Mouse (Mus musculus) gastrocnemius, postnatal 10 days (tissue): Measurements from ENCODE around the gene Lztfl1. TPM values are rescaled to one million over a fixed set of nuclear protein-coding genes. Genes with fewer than 3 reads are reported as not detected.
"Not testable (repeated sequence)": the region's sequence is repeated elsewhere in the genome, so short reads cannot be mapped to it uniquely, and the experiment has no call there.

Source experiments
- DNase-seq: peaks from one replicate; pipeline ENCODE4 v3.0.0; 2021; ENCODE audit warnings: mixed read lengths
- long read RNA-seq, 2 experiments: library from polyadenylated mRNA; stranded (forward); transcript quantifications; one replicate each; pipeline ENCODE4 v2.0.0; 2021
- total RNA-seq, 2 experiments: library from RNA; stranded (reverse); gene quantifications; 2 replicates each; pipeline ENCODE4 v1.2.3; 2021

Lztfl1 gene
- 10 to 100 TPM; 19.4 to 25.0 TPM for total RNA-seq
- long read RNA-seq, experiment 1, full-length matches to known transcripts, result 13 of 15 reads
- long read RNA-seq, experiment 1, partial matches to known transcripts, result 1 of 15 reads
- long read RNA-seq, experiment 1, other reads (novel, unspliced or antisense), result 1 of 15 reads
- long read RNA-seq, experiment 2, full-length matches to known transcripts, result 8 of 9 reads
- long read RNA-seq, experiment 2, partial matches to known transcripts, result 0 of 9 reads
- long read RNA-seq, experiment 2, other reads (novel, unspliced or antisense), result 1 of 9 reads

- DNase-seq, result peak; percentile 91
Observed at GRCm38 (mm10) chr9:123717186-123718008, at the start of gene Lztfl1. Gene Lztfl1 (minus strand): TSS chr9:123717697.

DNA sequence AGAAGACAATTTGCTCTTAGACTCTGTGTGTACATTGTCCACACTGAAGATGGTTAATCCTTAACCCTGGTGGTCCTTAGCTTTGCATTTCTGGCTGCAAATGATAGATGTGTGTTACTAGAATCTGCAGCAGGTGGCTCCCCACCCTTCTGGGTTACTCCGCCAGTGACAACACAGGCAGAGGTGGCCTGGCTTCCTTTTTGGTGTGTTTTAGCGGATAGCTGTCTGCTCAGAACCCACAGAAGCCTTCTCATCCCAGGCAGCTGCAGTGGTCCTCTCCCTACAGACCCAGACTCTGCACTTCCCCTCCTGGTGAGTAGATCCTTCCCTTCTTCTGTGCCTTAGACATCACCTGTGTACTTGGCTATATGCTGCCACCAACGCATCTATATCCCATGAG, 49.5 kb upstream of the Lztfl1 start:
- no peak for DNase-seq

DNA sequence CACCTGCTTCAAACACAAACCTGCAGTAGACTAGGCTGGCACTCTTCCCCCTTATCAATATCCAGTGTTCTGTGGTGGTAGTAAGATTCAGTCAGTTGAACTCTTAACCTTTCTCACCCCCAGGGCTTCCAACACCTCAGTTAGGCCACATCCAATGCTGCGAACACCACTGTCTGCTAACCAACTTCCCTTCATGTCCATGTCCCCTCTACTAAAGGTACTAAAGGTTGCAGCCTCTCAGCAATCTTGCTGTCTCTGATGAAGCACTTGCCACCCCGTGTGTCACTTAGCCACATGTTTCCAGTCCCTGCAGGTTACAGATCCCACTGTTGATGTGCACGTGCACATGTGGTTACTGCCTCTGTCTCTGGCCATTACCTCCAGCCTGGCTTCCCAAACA, 46.3 kb upstream of the Lztfl1 start:
- no peak for DNase-seq

GRCm38 (mm10) chr9:123762886-123763285, 45.4 kb upstream of the Lztfl1 start:
- no peak for DNase-seq

- DNase-seq, result no peak
Observed at GRCm38 (mm10) chr9:123760806-123761205, 43.3 kb upstream of the Lztfl1 start.

DNA sequence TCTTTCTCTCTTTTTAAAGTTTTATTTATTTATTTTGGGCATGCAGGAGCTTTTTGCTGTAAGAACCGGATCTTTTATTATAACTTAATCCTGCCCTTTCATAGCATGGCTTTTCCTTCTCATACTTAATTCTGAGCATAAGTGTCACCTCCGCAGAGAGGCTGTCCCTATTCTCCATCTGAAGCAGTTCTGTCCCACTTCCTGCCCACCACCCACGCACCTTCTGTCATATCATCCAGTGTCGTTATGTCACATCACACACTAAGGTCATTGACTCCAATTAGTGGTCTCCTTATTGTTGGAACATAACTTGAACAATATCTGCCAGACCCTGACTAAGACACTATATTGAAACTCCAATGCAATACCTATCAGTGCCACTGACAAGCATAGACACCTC, 41.1 kb upstream of the Lztfl1 start:
- DNase-seq, result no peak

DNA sequence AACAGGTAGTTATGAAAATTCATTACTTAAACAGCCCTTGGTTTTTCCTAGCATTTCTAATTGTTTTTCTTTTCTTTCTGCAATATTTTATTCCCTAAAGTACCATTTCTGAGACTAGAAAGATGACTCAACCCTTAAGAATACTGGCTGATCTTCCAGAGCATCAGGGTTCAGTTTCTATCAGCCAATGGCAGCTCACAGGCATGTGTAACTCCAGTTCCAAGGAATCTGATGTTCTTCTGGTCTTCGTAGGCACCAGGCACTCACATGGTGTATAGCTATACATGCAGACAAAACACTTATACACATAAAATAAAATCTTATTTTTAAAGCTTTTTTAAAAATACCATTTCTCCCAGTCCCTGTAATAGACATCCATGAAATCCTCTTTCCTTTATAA, 40.7 kb upstream of the Lztfl1 start:
- no peak for DNase-seq

DNA sequence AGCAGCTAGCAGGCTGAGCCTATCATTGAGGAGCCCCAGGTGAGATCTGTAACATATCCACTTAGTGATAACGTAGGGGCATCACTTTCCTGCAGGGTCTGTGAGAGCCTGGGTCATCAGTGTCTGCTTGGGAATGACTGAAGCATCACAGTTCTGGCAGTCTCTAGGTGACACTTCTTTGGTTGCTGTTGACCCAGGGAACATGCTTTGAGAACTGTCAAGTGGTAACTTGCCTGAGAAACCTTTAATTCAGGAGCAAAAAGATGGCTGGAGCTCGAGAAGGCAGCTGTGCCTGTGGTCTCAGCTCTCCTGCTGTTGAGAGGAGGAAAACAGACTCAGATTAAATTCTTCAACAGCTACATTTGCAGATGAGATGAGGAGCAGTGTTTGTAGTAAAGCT, 39.8 kb upstream of the Lztfl1 start:
- no peak for DNase-seq

GRCm38 (mm10) chr9:123756752-123757151, 39.3 kb upstream of the Lztfl1 start:
- DNase-seq, result no peak

- DNase-seq, result no peak
Observed at GRCm38 (mm10) chr9:123754333-123754732, 36.8 kb upstream of the Lztfl1 start.

DNA sequence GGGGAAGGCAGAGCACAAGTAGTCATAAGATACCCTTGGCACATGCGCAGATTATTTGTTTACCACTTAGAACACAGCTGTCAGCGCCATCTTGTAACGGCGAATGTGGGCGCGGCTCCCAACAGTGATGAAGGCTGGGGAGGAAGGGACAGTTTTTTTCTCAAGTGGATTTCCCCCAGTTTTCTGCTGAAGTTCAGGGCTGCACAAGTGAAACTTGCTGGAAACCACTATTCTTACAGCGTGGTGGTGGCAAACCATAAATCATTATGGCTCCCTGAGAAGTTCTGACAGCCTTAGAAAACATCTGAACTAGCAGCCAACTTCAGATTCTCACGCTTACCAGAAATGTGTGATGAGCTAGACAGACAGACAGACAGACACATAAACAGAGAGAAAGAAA, 32.2 kb upstream of the Lztfl1 start:
- DNase-seq, result not testable (repeated sequence)

DNA sequence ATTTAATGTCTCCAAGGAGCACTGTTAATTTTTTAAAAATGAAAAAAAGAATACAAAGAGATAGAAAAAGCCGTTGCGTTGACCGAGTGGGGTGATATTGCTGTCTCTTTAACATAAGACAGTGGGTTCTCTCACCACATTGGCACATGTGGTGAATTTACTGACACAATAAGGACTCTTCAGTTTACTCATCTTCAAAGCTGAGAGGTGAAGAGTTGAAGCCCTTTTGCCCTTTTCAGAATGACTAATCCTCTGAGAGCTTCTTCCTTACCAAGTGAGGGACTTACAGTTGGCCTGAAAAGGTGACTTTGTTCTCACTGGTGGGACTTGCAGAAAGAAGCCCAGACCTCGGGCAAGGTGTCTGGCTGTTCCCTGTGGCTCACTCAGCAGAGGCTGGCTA, 23.3 kb upstream of the Lztfl1 start:
- no peak for DNase-seq

GRCm38 (mm10) chr9:123734133-123734532, 16.6 kb upstream of the Lztfl1 start:
- no peak for DNase-seq

- no peak for DNase-seq
Observed at GRCm38 (mm10) chr9:123731271-123731670, 13.8 kb upstream of the Lztfl1 start.

GRCm38 (mm10) chr9:123722737-123723493, 5.4 kb upstream of the Lztfl1 start:
- DNase-seq, result no peak

- DNase-seq, result no peak
Observed at GRCm38 (mm10) chr9:123716301-123716700, 1.2 kb downstream of the Lztfl1 start.

DNA sequence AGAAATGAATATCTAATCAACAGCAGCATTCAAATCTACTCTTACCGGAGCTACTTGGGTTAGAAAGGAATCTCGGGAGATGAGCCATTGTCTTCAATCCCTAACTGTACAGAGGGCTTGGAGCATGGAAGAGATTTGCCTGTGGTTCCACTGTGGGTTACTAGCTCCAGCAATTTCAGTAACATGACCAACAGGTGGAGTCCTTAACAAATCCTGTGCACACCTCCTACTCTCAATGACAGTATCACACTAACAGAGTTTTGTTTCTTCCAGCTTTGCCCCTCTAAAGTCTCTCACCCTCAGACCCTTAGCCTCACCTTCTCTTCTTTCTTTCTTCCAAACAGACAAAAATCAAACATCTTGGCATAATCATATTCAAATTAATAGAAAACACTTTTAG, 4.4 kb downstream of the Lztfl1 start:
- DNase-seq, result no peak

GRCm38 (mm10) chr9:123709226-123709625, 8.3 kb downstream of the Lztfl1 start:
- no peak for DNase-seq

DNA sequence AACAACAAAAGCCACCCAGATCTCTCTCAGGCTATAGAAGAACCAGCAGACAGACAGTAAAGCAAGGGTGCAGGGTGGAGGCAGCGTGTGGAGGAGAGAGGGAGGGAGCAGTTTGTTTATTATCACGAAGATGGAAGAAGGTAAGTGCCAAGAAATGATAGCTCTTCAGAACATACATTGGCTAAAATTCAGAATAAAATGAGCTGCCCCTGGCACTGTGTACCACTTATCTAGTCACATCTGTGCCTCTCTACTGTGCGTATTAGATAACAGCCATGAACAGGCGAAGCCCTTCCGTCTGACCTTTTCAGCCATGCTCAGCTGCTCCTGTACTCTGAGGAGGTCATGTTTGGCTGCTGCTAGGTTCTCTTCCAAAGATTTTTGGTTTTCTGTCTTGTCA, 15.7 kb downstream of the Lztfl1 start:
- DNase-seq, result no peak

GRCm38 (mm10) chr9:123695634-123696302, 21.7 kb downstream of the Lztfl1 start:
- no peak for DNase-seq

DNA sequence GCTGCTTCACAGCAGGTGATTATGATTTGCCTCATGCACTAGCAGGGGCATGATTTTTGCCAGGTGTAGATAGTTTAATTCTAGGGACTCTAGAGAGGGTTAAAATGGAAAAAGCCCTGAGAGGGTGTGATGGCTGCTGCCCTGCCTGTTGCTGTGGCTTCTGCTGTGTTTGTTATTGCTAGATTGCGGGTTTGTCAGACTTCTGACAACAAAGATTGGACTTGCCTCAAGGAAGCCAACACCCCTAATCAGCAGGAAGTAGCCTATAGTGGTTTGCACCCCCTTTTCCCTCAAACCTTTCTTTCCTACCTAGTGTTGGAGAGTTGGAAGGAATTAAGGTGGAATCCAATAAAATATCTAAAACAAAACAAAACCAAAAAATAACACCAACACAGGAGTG, 29.3 kb downstream of the Lztfl1 start:
- no peak for DNase-seq

GRCm38 (mm10) chr9:123686206-123686605, 31.3 kb downstream of the Lztfl1 start:
- no peak for DNase-seq
